Mouse (Mus musculus): ENCODE results near the gene Ebf1. TPM values are rescaled to one million over a fixed set of nuclear protein-coding genes. Genes with fewer than 3 reads are reported as not detected.

Gene Ebf1
- polyA plus RNA-seq, 1 experiment from 2014 or later = 0.41 TPM

DNA sequence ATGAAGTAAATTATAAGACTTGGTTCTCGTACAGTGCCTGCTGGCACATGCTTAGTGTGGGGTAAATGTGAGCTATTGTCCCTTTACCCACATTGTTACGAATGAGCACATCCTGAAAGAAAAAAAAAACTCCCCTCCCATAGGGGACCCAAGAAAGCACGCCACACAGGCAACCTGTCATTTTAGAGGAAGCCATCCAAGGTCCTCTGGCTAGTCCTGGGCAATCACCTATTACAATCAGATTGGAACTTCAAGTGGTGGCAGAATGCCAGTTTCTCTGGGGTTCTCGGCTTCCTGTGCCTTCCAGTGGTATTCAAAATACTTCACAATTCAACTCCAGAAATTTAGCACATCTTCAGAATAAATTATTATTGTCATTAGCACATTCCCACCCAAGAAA lies 98.7 kb downstream of the Ebf1 start:
- Histone ChIP-seq H3K4me3 (no peak overlapping the region), H3K4me1 (no peaks in the 10 kb centered on the region), H3K9ac (no peak overlapping the region), H3K27me3 (replicated peaks) (no peaks in the 10 kb centered on the region), H3K36me3 (no peaks in the 10 kb centered on the region), H3K9me3 (replicated peaks) (no peaks in the 10 kb centered on the region), H3K27ac (no peak overlapping the region), H3K4me2 (no peak overlapping the region)
- no peak for ATAC-seq
- 58% methylated on average over 4 of the region's 4 CpGs for WGBS (ENCODE audit: insufficient replicate concordance)

DNA sequence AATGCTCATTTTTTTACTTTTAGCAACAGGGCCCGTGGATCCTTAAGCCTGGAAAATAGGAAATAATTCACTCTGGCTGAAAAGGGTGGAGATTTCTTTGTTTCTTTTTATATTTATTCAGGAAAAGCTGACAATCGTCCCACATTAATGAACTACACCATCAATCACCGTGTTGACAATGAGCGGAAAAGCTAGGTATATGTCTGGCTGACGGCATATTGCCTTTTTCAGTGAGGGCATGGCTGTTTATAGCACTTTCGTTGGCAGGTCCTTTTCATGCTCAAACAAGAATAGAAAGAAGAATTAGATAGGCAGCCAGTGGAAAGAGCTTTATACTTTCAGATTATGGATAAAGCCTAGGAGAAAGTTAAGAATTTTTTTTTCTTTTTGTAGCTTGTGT lies 99.8 kb downstream of the Ebf1 start:
- Histone ChIP-seq H3K36me3 (no peaks in the 10 kb centered on the region), H3K4me1 (no peaks in the 10 kb centered on the region), H3K9me3 (replicated peaks) (no peaks in the 10 kb centered on the region), H3K4me3 (no peak overlapping the region), H3K4me2 (no peak overlapping the region), H3K9ac (no peak overlapping the region), H3K27ac (no peak overlapping the region), H3K27me3 (replicated peaks) (no peaks in the 10 kb centered on the region)
- 68% methylated on average over 6 of the region's 6 CpGs for WGBS (ENCODE audit: insufficient replicate concordance)
- ATAC-seq = no peak

DNA sequence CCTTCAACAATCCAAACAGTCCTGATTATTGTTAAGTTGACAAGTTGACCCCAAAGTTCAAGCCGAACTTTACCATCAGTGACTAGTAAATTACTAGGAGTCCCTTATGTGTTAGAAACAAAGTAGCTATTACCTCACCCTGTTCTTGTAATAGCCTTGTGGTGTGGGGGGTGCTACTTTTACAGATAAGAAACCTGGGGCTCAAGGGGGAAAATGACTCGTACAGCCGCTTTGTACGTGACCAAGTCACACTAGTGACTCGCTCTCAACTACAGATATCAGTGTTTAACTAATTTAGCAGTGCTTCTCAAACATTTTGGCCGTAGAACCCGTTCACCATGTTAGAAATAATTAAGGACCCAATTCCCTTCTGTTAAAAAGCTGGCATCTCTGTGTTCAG lies 100.5 kb downstream of the Ebf1 start:
- Histone ChIP-seq H3K9me3 (replicated peaks) (no peaks in the 10 kb centered on the region), H3K27me3 (replicated peaks) (no peaks in the 10 kb centered on the region), H3K4me1 (no peaks in the 10 kb centered on the region), H3K4me2 (no peak overlapping the region), H3K27ac (no peak overlapping the region), H3K9ac (no peak overlapping the region), H3K4me3 (no peak overlapping the region), H3K36me3 (no peaks in the 10 kb centered on the region)
- ATAC-seq = no peak
- 61% methylated on average over 7 of the region's 7 CpGs for WGBS (ENCODE audit: insufficient replicate concordance)

DNA sequence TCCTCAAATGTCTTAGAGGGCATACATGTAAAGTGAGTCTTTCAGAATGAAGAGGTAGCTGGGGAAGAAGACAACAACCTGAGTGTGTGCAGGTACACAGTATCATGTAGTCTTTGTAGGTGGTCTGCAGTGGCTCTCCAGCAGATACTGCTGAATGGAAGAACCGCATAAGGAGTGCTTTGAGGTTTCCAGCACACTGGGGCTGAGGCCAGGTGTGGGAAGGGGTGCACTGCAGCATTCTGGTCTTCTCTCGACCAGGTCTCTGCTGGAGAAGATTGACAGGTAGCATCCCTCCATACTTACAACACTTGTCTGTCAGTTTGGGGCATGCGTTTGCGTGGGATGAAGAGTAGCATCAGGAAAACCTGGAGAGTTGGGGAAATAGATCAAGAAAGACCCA lies 104.9 kb downstream of the Ebf1 start:
- Histone ChIP-seq H3K4me3 (no peak overlapping the region), H3K27me3 (replicated peaks) (no peaks in the 10 kb centered on the region), H3K27ac (no peak overlapping the region), H3K9ac (no peak overlapping the region), H3K9me3 (replicated peaks) (no peaks in the 10 kb centered on the region), H3K4me1 (no peaks in the 10 kb centered on the region), H3K4me2 (no peak overlapping the region), H3K36me3 (no peaks in the 10 kb centered on the region)
- ATAC-seq = no peak
- 69% methylated on average over 4 of the region's 4 CpGs for WGBS (ENCODE audit: insufficient replicate concordance)

DNA sequence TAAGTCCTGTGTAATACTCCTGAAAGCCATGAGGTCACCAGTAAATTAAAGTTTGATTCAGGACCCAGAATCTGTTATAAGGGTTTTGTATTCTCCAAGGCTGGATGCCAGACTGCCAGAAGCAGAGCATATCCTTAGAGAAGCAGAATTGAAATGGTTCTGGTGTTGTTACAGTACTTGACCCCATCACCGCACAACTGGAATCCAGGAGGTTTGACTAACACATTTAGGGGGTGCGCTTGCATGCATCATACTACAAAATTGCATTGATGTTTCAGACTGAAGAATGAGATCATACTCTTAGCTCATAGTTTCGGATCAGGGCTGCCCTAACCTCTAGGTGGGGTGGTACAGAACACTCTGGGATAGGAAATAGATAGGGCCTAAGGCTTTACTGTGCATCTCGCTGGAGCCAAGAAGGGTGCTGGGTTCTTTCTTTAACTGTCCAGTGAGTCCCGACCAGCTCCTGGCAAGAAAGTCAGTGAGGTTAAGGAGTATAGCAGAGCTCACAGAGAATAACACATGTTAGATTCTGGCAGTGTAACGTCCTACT lies 106.9 kb downstream of the Ebf1 start:
- H3K9ac ChIP-seq = no peak overlapping the region
- no peaks in the 10 kb centered on the region for H3K4me1 ChIP-seq
- no peaks in the 10 kb centered on the region for H3K27me3 ChIP-seq (replicated peaks)
- H3K27ac ChIP-seq = no peak overlapping the region
- H3K4me3 ChIP-seq = no peak overlapping the region
- no peak for ATAC-seq
- H3K9me3 ChIP-seq (replicated peaks) = no peaks in the 10 kb centered on the region
- H3K36me3 ChIP-seq = no peaks in the 10 kb centered on the region
- H3K4me2 ChIP-seq = no peak overlapping the region
- WGBS (ENCODE audit: insufficient replicate concordance) = 64% methylated on average over 6 of the region's 6 CpGs

DNA sequence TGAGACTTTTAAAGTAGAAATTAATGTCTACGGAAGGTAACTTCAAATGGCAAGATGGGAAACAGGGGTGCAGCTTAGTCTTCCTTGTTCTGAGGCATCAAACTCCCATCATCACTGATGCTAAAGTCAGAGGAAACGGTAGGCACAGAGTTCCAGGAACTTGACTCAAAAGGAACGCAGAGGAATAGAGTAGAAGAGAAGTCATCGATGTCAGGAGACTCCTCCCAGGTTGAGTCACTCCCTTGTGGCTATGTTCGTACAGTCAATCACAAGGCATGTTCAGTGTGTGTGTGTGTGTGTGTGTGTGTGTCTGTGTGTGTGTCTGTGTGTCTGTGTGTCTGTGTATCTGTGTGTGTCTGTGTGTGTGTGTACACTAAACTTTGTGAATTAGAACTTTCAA lies 108.6 kb downstream of the Ebf1 start:
- Histone ChIP-seq H3K4me3 (no peak overlapping the region), H3K27me3 (replicated peaks) (no peaks in the 10 kb centered on the region), H3K9me3 (replicated peaks) (no peaks in the 10 kb centered on the region), H3K9ac (no peak overlapping the region), H3K4me2 (no peak overlapping the region), H3K27ac (no peak overlapping the region), H3K36me3 (no peaks in the 10 kb centered on the region), H3K4me1 (no peaks in the 10 kb centered on the region)
- 62% methylated on average over 5 of the region's 5 CpGs for WGBS (ENCODE audit: insufficient replicate concordance)
- no peak for ATAC-seq

DNA sequence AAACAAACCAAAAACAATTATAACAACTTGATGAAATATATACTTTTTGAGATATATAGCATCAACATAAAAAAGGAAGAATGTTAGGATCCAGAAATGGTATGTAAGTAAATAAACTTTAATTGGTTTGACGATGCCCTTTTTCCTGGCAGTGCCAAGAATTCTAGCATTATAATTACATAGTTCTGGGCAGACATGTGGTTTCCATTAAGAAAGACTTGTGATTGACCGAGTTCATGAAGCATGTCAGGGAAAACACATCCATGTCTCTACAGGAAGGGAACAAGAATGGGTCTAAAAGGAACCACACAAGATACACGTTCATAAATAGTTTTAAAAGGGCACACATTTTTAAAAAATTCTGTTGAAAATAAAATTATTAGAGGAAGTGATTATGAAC lies 110.3 kb downstream of the Ebf1 start:
- 52% methylated on average over 3 of the region's 3 CpGs for WGBS (ENCODE audit: insufficient replicate concordance)
- Histone ChIP-seq H3K27me3 (replicated peaks) (no peaks in the 10 kb centered on the region), H3K27ac (no peak overlapping the region), H3K9ac (no peak overlapping the region), H3K4me1 (no peaks in the 10 kb centered on the region), H3K36me3 (no peaks in the 10 kb centered on the region), H3K4me2 (no peak overlapping the region), H3K4me3 (no peak overlapping the region), H3K9me3 (replicated peaks) (no peaks in the 10 kb centered on the region)
- no peak for ATAC-seq

DNA sequence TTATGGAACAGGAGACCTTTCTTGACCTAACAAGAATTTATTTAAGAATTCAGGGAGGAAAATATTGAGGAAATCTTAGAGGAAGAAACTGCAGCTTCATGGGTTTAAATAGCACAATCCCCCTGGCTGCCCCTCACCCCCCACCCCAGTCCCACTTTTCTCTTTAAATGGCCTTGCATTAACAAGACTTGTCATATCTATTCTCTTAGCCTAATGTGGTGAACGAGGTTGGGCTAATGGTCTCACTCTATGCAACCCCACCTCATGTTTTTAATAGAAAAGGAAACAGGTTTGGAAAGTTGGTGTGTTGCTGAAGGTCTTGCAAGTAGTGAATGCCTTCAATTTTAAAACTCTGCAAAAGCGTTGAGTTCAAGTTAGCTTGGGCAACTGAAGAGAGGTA lies 110.7 kb downstream of the Ebf1 start:
- no peaks in the 10 kb centered on the region for H3K36me3 ChIP-seq
- no peak overlapping the region for H3K9ac ChIP-seq
- H3K4me3 ChIP-seq = no peak overlapping the region
- ATAC-seq = no peak
- H3K4me2 ChIP-seq = no peak overlapping the region
- no peaks in the 10 kb centered on the region for H3K27me3 ChIP-seq (replicated peaks)
- no peak overlapping the region for H3K27ac ChIP-seq
- 54% methylated on average over 2 of the region's 2 CpGs for WGBS (ENCODE audit: insufficient replicate concordance)
- H3K9me3 ChIP-seq (replicated peaks) = no peaks in the 10 kb centered on the region
- no peaks in the 10 kb centered on the region for H3K4me1 ChIP-seq

DNA sequence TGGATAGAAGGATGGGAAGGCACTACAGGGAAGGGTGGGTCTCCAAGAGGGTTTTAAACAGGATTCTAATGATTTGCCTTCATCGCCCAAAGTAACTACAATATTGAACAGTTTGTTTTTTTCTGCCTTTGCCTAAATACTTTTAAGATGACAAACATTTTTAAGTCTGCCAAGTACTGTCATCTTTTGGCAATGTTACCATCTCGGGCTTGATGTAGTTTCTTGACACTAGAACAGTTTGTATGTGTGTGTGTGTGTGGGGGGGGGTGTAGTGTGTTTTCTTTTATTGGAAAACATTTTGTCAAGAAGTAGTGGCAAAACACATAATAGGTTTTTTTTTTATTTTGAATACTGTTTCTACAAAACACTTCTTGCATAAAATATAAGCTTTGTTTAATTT lies 111.2 kb downstream of the Ebf1 start:
- WGBS (ENCODE audit: insufficient replicate concordance) = 60% methylated on average over 2 of the region's 2 CpGs

DNA sequence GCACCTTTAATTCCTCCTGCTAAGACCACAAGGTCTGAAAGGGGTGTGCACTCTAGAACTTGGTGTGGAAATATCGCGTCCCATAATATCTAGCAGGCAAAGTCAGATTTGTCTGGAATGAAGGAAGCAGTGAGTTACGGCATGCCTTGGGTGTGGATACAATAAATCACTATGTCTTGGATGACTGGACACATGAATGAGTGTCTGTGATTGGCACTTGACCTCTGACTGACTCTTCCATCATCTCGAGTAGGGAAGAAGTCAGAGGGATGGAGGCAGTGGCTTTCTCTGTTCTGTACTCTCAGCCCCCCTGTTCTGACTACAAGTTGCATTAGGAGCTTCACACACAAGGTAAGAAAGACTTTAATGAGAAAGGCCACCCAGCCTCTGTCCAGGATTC lies 112.8 kb downstream of the Ebf1 start:
- Histone ChIP-seq H3K4me3 (no peak overlapping the region), H3K4me2 (no peak overlapping the region), H3K4me1 (no peaks in the 10 kb centered on the region), H3K36me3 (no peaks in the 10 kb centered on the region), H3K9ac (no peak overlapping the region), H3K27me3 (replicated peaks) (no peaks in the 10 kb centered on the region), H3K27ac (no peak overlapping the region), H3K9me3 (replicated peaks) (no peaks in the 10 kb centered on the region)
- WGBS (ENCODE audit: insufficient replicate concordance) = 67% methylated on average over 4 of the region's 4 CpGs
- no peak for ATAC-seq

More for the DNA sequence above, 111.2 kb downstream of the Ebf1 start:
- Histone ChIP-seq H3K27ac (no peak overlapping the region), H3K4me1 (no peaks in the 10 kb centered on the region), H3K27me3 (replicated peaks) (no peaks in the 10 kb centered on the region), H3K4me3 (no peak overlapping the region), H3K36me3 (no peaks in the 10 kb centered on the region), H3K9ac (no peak overlapping the region), H3K9me3 (replicated peaks) (no peaks in the 10 kb centered on the region), H3K4me2 (no peak overlapping the region)
- ATAC-seq = no peak

DNA sequence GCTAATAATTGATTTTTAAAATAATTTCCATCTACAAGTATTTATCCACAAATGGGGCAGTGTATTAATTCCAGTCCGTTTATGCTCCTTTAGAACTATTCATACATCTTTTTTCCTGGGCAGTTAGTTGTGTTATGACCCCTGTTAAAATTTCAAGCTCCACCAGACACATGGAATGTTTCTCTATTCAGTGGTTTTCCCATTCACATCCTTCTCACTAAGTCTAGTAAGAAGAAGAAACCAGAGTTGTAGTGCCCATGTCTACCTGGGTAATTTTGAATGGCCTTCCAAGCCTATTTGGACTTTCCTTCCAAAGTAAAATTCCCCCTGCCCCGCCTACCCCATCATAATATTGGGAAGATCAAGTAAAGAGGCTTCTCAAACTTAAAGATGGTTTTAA lies 114.6 kb downstream of the Ebf1 start:
- Histone ChIP-seq H3K27ac (no peak overlapping the region), H3K4me3 (no peak overlapping the region), H3K27me3 (replicated peaks) (no peaks in the 10 kb centered on the region), H3K4me2 (no peak overlapping the region), H3K9me3 (replicated peaks) (no peaks in the 10 kb centered on the region), H3K4me1 (no peaks in the 10 kb centered on the region), H3K36me3 (no peaks in the 10 kb centered on the region), H3K9ac (no peak overlapping the region)
- 61% methylated on average over 2 of the region's 2 CpGs for WGBS (ENCODE audit: insufficient replicate concordance)
- no peak for ATAC-seq

DNA sequence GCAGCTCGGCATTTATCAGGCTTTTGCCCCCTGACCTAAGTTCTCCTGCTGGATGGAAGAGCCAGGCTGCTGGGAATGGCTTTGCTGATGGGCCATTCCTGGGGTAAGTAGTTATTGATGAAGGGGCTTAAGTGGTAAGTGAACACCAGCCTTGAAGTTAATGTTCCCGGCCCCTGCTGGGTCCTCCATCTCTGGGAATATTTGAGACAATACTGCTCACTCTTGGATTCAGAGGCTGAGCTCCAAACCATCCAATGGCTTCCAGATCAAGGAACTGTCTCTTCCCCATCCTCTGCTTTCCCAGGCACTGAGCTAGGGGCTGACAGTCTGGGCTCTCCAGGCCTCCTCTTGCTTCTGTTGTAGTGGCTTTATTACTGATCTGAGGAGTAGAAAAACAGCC lies 116.2 kb downstream of the Ebf1 start:
- Histone ChIP-seq H3K27ac (no peak overlapping the region), H3K4me1 (no peaks in the 10 kb centered on the region), H3K27me3 (replicated peaks) (no peaks in the 10 kb centered on the region), H3K4me3 (no peak overlapping the region), H3K9ac (no peak overlapping the region), H3K9me3 (replicated peaks) (no peaks in the 10 kb centered on the region), H3K4me2 (no peak overlapping the region), H3K36me3 (no peaks in the 10 kb centered on the region)
- WGBS (ENCODE audit: insufficient replicate concordance) = 65% methylated on average over 2 of the region's 2 CpGs
- ATAC-seq = no peak

DNA sequence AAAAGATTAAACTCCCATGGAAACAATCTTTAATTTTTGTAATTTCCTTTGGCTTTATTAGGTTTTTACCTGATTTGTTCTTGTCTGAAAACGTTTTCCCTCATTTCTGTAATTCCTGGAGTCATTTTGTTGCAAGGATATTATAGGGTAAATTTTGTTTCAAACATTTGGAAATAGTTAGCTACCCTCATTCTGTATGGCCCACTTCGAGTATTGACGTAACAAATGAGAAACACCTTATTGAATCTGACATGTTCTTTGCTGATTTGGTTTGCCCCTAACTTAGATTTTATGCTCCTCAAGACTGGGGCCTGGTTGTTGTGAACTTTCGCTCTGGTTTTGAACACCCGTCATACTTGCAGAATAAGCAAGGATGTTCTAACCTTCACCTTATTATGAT lies 120.9 kb downstream of the Ebf1 start:
- Histone ChIP-seq H3K4me2 (no peak overlapping the region), H3K27ac (no peak overlapping the region), H3K4me3 (no peak overlapping the region), H3K4me1 (no peaks in the 10 kb centered on the region), H3K9me3 (replicated peaks) (no peaks in the 10 kb centered on the region), H3K9ac (no peak overlapping the region), H3K36me3 (no peaks in the 10 kb centered on the region), H3K27me3 (replicated peaks) (0 out of 2 replicates have a peak, but pooled peaks cover 3% of the 10 kb centered on the region)
- no peak for ATAC-seq
- WGBS (ENCODE audit: insufficient replicate concordance) = 63% methylated on average over 5 of the region's 5 CpGs

Data from liver, embryonic 12.5 days (tissue).